Mouse (Mus musculus) megakaryocyte, adult 5-6 weeks (primary cell): ENCODE measurements at regions not wholly inside any gene's neighbourhood (a gene's known extent, or its start where the extent isn't known, plus 50 kb on each side); places are given as distances from the start of the nearest gene placed in this dataset.

ENCODE experiments used
- ATAC-seq: 2 replicates; pipeline ENCODE4 v1.8.0; 2016; ENCODE audit warnings: mild to moderate bottlenecking, inconsistent platforms; ENCODE audit not compliant: poor library complexity, severe bottlenecking

GRCm38 (mm10) chr1:13949241-13949640 is 2143.9 kb downstream of the 4930444P10Rik start:
- no peak for ATAC-seq

GRCm38 (mm10) chr1:13941351-13941750 is 2151.8 kb downstream of the 4930444P10Rik start:
- no peak for ATAC-seq

- ATAC-seq, result no peak
Measured at GRCm38 (mm10) chr1:13938344-13938743, 2154.8 kb downstream of the 4930444P10Rik start.

GRCm38 (mm10) chr1:13935938-13936491 is 2157.1 kb downstream of the 4930444P10Rik start:
- no peak for ATAC-seq

- no peak for ATAC-seq
Measured at GRCm38 (mm10) chr1:13928679-13929078, 2164.4 kb downstream of the 4930444P10Rik start.

- ATAC-seq, result no peak
Measured at GRCm38 (mm10) chr1:13927964-13928363, 2165.2 kb downstream of the 4930444P10Rik start.

GRCm38 (mm10) chr1:13925994-13926393 is 2167.1 kb downstream of the 4930444P10Rik start:
- no peak for ATAC-seq

GRCm38 (mm10) chr1:13915216-13915615 is 2177.9 kb downstream of the 4930444P10Rik start:
- ATAC-seq, result no peak

- no peak for ATAC-seq
Measured at GRCm38 (mm10) chr1:13879126-13879525, 2214.0 kb downstream of the 4930444P10Rik start.

- ATAC-seq, result peak; percentile 82
Measured at GRCm38 (mm10) chr1:13873925-13874324, 2219.2 kb downstream of the 4930444P10Rik start.

GRCm38 (mm10) chr1:13872536-13872935 is 2220.6 kb downstream of the 4930444P10Rik start:
- no peak for ATAC-seq

- ATAC-seq, result no peak
Measured at GRCm38 (mm10) chr1:13870631-13871286, 2222.4 kb downstream of the 4930444P10Rik start.

- ATAC-seq, result peak; percentile 70
Measured at GRCm38 (mm10) chr1:13865713-13866112, 2227.4 kb downstream of the 4930444P10Rik start.

GRCm38 (mm10) chr1:13863712-13864111 is 2229.4 kb downstream of the 4930444P10Rik start:
- ATAC-seq, result no peak

- no peak for ATAC-seq
Measured at GRCm38 (mm10) chr1:13861070-13861511, 2232.0 kb downstream of the 4930444P10Rik start.

GRCm38 (mm10) chr1:13860469-13860868 is 2232.7 kb downstream of the 4930444P10Rik start:
- no peak for ATAC-seq

GRCm38 (mm10) chr1:13859723-13860122 is 2233.4 kb downstream of the 4930444P10Rik start:
- ATAC-seq, result no peak

- ATAC-seq, result no peak
Measured at GRCm38 (mm10) chr1:13858371-13859018, 2234.6 kb downstream of the 4930444P10Rik start.

GRCm38 (mm10) chr1:13856998-13857397 is 2236.1 kb downstream of the 4930444P10Rik start:
- ATAC-seq, result no peak

- no peak for ATAC-seq
Measured at GRCm38 (mm10) chr1:13851144-13851543, 2242.0 kb downstream of the 4930444P10Rik start.

- ATAC-seq, result no peak
Measured at GRCm38 (mm10) chr1:13849071-13849470, 2244.1 kb downstream of the 4930444P10Rik start.

GRCm38 (mm10) chr1:13846336-13846865 is 2246.7 kb downstream of the 4930444P10Rik start:
- peak; percentile 74 for ATAC-seq
